Mouse (Mus musculus) natural killer cell, adult 2 months (primary cell): ENCODE results near the gene Olfr1061.
"Not testable (repeated sequence)": the region's sequence is repeated elsewhere in the genome, so short reads cannot be mapped to it uniquely, and the experiment has no call there.

Experiments used
- DNase-seq, 2 experiments: peaks; one replicate each; pipeline ENCODE4 v3.0.0; 2022; ENCODE audit warnings: low spot score in 2 of 2

Gene Olfr1061

GRCm38 (mm10) chr2:86413950-86414349 lies at the start of gene Olfr1061:
Olfr1061 (minus strand) TSS chr2:86414050.
- no peak for DNase-seq

GRCm38 (mm10) chr2:86460434-86460833 lies 46.6 kb upstream of the Olfr1061 start:
- no peak for DNase-seq

GRCm38 (mm10) chr2:86456169-86456568 lies 42.3 kb upstream of the Olfr1061 start, which contains the start of gene Olfr1066:
Olfr1066 (minus strand) TSS chr2:86456269.
- DNase-seq: no peak

- DNase-seq: not testable (repeated sequence)
Measured at GRCm38 (mm10) chr2:86450491-86450890, 36.6 kb upstream of the Olfr1061 start, which contains the start of gene Olfr1065. Olfr1065 (minus strand) TSS chr2:86450591.

- DNase-seq: not testable (repeated sequence)
Measured at GRCm38 (mm10) chr2:86442101-86442500, 28.3 kb upstream of the Olfr1061 start.

- not testable (repeated sequence) for DNase-seq
Measured at GRCm38 (mm10) chr2:86428511-86428910, 14.7 kb upstream of the Olfr1061 start.

GRCm38 (mm10) chr2:86426649-86427048 lies 12.8 kb upstream of the Olfr1061 start, which contains the start of gene Olfr1062:
Olfr1062 (minus strand) TSS chr2:86426749.
- DNase-seq: not testable (repeated sequence)

GRCm38 (mm10) chr2:86395114-86395513 lies 18.7 kb downstream of the Olfr1061 start:
- DNase-seq: no peak

GRCm38 (mm10) chr2:86388461-86388860 lies 25.4 kb downstream of the Olfr1061 start, which contains the start of gene Olfr1058:
Olfr1058 (minus strand) TSS chr2:86388561.
- DNase-seq: not testable (repeated sequence)

- no peak for DNase-seq
Measured at GRCm38 (mm10) chr2:86378293-86378692, 35.6 kb downstream of the Olfr1061 start, which contains the start of gene Olfr1057. Olfr1057 (minus strand) TSS chr2:86378393.

- not testable (repeated sequence) for DNase-seq
Measured at GRCm38 (mm10) chr2:86366342-86366741, 47.5 kb downstream of the Olfr1061 start.
